Mouse (Mus musculus) limb, embryonic 14.5 days (tissue): Measurements from ENCODE around the gene Ripor1. TPM values are rescaled to one million over a fixed set of nuclear protein-coding genes. Genes with fewer than 3 reads are reported as not detected.

ENCODE experiments used
- ATAC-seq: fragments of 200-750 bp; cut with Nextera tagmentation; 2 replicates; pipeline ENCODE4 v1.8.0; 2017; ENCODE audit warnings: low read depth, moderate number of reproducible peaks, moderate TSS enrichment; ENCODE audit not compliant: low FRiP score
- DNase-seq: peaks from one replicate; pipeline ENCODE4 v3.0.0-alpha.2; 2015; ENCODE audit warnings: low spot score
- H3K27ac ChIP-seq: fragments of 300-500 bp; sonication (generic); replicated peaks from 2 replicates; pipeline ENCODE4 v1.5.1; 2014; ENCODE audit warnings: low read depth, mild to moderate bottlenecking, low read length, moderate library complexity, mixed read lengths
- H3K27me3 ChIP-seq: fragments of 300-500 bp; sonication (generic); 2 replicates; pipeline ENCODE4 v1.6.1; 2014; ENCODE audit warnings: low read length, mixed read lengths; ENCODE audit not compliant: control insufficient read depth, insufficient read depth
- H3K36me3 ChIP-seq: fragments of 300-500 bp; sonication (generic); 2 replicates; pipeline ENCODE4 v1.6.1; 2014; ENCODE audit warnings: mild to moderate bottlenecking, low read length, moderate library complexity, mixed read lengths; ENCODE audit not compliant: control insufficient read depth, insufficient read depth
- H3K4me1 ChIP-seq: fragments of 300-500 bp; sonication (generic); 2 replicates; pipeline ENCODE4 v1.6.1; 2014; ENCODE audit warnings: antibody characterized with exemption, low read length, mixed read lengths; ENCODE audit not compliant: control insufficient read depth, insufficient read depth
- H3K4me2 ChIP-seq: fragments of 300-500 bp; sonication (generic); replicated peaks from 2 replicates; pipeline ENCODE4 v1.6.1; 2014; ENCODE audit warnings: low read depth, mild to moderate bottlenecking, low read length, moderate library complexity; ENCODE audit not compliant: severe bottlenecking
- H3K4me3 ChIP-seq: fragments of 300-500 bp; sonication (generic); replicated peaks from 2 replicates; pipeline ENCODE4 v1.5.1; 2014; ENCODE audit warnings: low read length
- H3K9ac ChIP-seq: fragments of 300-500 bp; sonication (generic); 2 replicates; pipeline ENCODE4 v1.6.1; 2014; ENCODE audit warnings: mild to moderate bottlenecking, low read depth, low read length, moderate library complexity; ENCODE audit not compliant: severe bottlenecking
- H3K9me3 ChIP-seq: fragments of 300-500 bp; sonication (generic); 2 replicates; pipeline ENCODE4 v1.6.1; 2016; ENCODE audit warnings: low read length; ENCODE audit not compliant: control insufficient read depth
- POLR2A ChIP-seq: fragments of 200-500 bp; IDR thresholded peaks from 2 replicates; pipeline ENCODE4 v1.8.0; 2012; ENCODE audit warnings: inconsistent platforms, mild to moderate bottlenecking, moderate library complexity, borderline replicate concordance; ENCODE audit not compliant: insufficient read depth, insufficient read length; ENCODE audit errors: extremely low read depth
- WGBS: fragments of 180-500 bp; shearing (Covaris S2); extraction: QIAGEN DNeasy Blood & Tissue Kit; methylation state at CpG from one replicate; pipeline ENCODE4 v1.1.7; 2014; 5-methylcytosine and 5-hydroxymethylcytosine counted together
- polyA plus RNA-seq, 2 experiments: library from polyadenylated mRNA; depleted of rRNA in 1 of 2; stranded (reverse) in 1 of 2; unstranded in 1 of 2; fragments of >200 nt; fragmentation: Nextera tagmentation in 1 of 2; extraction: Ambion mirVana in 1 of 2; gene quantifications; 2 replicates each; pipeline versions ENCODE4 v1.2.1 to v1.2.3; 2012 to 2014

Gene Ripor1
- polyA plus RNA-seq, 2 experiments: 18.7 to 25.0 TPM

DNA sequence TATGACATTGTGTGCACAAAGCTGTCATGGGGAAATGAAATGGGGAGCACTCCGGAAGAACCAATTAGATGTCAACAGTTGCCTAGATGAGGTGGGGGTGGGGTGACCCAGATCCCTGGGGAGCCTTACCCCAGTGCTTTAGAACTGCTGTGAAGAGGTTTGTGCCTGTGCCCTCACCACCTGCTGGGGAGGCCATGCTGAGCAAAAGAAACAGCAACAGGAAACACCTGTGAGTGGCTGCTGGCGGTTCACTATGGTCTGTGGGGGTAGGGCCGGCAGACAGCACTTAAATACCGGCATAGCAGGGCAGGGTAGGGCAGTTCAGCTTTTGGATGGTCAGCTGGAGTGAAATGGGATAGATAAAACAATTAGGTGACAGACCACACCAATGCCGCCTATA, 18.1 kb downstream of the Ripor1 start:
- Histone ChIP-seq H3K9ac (no peak overlapping the region), H3K4me1 (peaks cover 25% of the 10 kb centered on the region), H3K27ac (peak overlapping the region; percentile 6; the same call in 1 of the 2 replicates), H3K4me2 (no peak overlapping the region), H3K27me3 (no peaks in the 10 kb centered on the region), H3K36me3 (peaks cover 47% of the 10 kb centered on the region), H3K9me3 (no peaks in the 10 kb centered on the region), H3K4me3 (no peak overlapping the region)
- TF ChIP-seq POLR2A: no peak
- WGBS: 11% methylated on average over 5 of the region's 5 CpGs
- no peak for DNase-seq
- no peak for ATAC-seq

DNA sequence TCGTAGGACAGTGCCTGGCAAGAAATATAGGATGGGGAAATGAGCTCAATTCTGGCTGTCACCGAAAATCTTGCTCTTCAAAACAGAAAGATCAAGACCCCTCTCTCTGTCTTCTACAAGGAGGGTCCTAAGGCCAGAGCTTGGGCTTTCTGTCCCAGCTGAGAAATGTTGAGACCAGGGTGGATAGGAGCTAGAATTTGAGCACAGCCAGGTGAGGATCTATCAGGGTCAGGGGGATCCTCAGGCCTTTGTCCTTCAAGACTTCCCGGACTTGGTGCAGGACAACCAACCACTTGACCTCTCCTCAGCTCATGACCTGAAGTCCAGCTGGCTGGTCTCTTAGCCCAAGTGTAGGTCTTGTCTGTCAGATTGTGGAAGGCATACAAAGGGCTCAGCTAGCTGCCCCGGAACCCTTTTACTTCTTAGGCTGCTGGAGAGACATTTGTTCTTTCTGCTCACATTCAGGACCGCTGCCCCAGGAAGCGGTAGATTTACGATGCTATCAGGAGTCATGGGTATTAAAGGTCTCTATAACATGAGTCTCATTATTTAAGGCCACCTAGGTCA, 18.7 kb downstream of the Ripor1 start:
- no peak overlapping the region for H3K4me2 ChIP-seq

DNA sequence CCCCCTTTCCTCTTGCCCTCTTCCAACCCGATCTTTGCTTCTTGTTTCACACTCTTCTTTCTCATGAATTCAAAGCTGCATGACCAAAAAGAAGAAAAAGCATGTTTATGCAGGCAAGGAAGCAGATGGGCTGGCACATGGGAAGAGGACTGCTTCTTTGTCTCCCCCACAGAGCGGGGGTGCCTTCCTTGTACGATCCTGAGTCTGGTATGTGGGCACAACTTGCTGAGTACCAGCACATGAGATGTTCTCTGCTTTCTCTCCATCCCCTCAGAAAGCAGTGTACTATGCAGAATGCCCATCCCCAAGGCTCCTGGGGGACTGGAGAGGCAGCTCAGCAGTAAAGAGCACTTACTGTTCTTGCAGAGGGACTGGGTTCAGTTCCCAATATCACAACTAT, 19.3 kb downstream of the Ripor1 start:
- Histone ChIP-seq H3K4me2 (no peak overlapping the region), H3K9me3 (no peaks in the 10 kb centered on the region), H3K4me3 (no peak overlapping the region), H3K36me3 (peaks cover 34% of the 10 kb centered on the region), H3K9ac (no peak overlapping the region), H3K4me1 (peaks cover 25% of the 10 kb centered on the region), H3K27me3 (no peaks in the 10 kb centered on the region), H3K27ac (peak overlapping the region; percentile 71)
- ATAC-seq: no peak
- no peak for TF ChIP-seq POLR2A
- DNase-seq: no peak
- WGBS: 46% methylated on average over 3 of the region's 3 CpGs

More for the DNA sequence above, 18.7 kb downstream of the Ripor1 start:
- H3K9ac ChIP-seq: no peak overlapping the region
- peak overlapping the region; percentile 6; the same call in 1 of the 2 replicates for H3K27ac ChIP-seq
- peaks cover 40% of the 10 kb centered on the region for H3K36me3 ChIP-seq
- no peaks in the 10 kb centered on the region for H3K27me3 ChIP-seq
- 24% methylated on average over 7 of the region's 7 CpGs for WGBS
- H3K4me1 ChIP-seq: peaks cover 25% of the 10 kb centered on the region
- no peaks in the 10 kb centered on the region for H3K9me3 ChIP-seq
- H3K4me3 ChIP-seq: no peak overlapping the region
- ATAC-seq: no peak
- no peak for DNase-seq
- no peak for TF ChIP-seq POLR2A

DNA sequence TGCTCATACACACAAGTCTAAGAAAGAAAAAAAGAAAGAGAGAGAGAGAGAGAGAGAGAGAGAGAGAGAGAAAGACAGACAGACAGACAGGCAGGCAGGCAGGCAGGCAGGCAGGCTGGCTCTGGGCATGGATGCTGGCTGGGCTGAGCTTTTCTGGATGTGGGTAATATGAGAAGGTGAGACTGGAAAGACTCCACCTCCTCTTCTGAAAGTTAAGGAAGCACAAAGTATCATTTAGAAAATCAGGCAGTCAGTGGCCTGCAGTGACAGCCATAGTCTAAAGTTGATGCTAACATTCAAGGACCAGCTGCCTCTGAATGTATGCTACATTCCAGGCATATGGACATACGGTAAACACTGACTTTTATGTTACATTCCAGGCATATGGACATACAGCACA, 19.8 kb downstream of the Ripor1 start:
- Histone ChIP-seq H3K27me3 (no peaks in the 10 kb centered on the region), H3K9me3 (no peaks in the 10 kb centered on the region), H3K9ac (no peak overlapping the region), H3K27ac (peak overlapping the region; percentile 71), H3K4me2 (no peak overlapping the region), H3K4me3 (no peak overlapping the region), H3K36me3 (peaks cover 29% of the 10 kb centered on the region), H3K4me1 (peaks cover 25% of the 10 kb centered on the region)
- no peak for ATAC-seq
- no peak for TF ChIP-seq POLR2A
- WGBS: 4% methylated on average over 1 of the region's 1 CpGs
- no peak for DNase-seq

DNA sequence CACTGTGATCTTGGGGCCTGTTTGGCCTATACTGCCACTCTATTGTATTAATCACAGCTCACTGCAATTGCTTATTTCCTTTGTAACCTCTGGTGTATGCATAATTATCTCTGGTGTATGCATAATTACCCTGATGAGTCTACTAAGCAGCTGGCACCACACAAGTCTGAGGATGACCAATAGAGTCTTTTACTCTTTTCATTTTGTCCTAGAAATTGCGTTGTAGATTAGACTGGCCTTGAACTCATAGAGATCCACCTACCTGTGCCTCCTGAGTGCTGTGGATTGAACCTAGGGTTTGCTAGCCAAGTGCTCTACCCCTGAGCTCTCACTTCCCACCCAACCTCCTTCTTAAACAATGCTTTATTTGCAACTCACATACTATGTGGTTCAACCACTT, 21.0 kb downstream of the Ripor1 start:
- no peak for ATAC-seq
- H3K9me3 ChIP-seq: no peaks in the 10 kb centered on the region

More for the DNA sequence above, 21.0 kb downstream of the Ripor1 start:
- DNase-seq: no peak
- no peak for TF ChIP-seq POLR2A
- no peak overlapping the region for H3K9ac ChIP-seq
- H3K27ac ChIP-seq: no peak overlapping the region
- peaks cover 17% of the 10 kb centered on the region for H3K36me3 ChIP-seq
- H3K4me1 ChIP-seq: peaks cover 25% of the 10 kb centered on the region
- H3K27me3 ChIP-seq: no peaks in the 10 kb centered on the region
- H3K4me2 ChIP-seq: no peak overlapping the region
- 95% methylated on average over 1 of the region's 1 CpGs for WGBS
- H3K4me3 ChIP-seq: no peak overlapping the region
